Mouse (Mus musculus): ENCODE measurements at regions not wholly inside any gene's neighbourhood (a gene's known extent, or its start where the extent isn't known, plus 50 kb on each side); places are given as distances from the start of the nearest gene placed in this dataset.
A peak's percentile ranks its signal among the peaks of the same experiment; 100 is the strongest.

DNA sequence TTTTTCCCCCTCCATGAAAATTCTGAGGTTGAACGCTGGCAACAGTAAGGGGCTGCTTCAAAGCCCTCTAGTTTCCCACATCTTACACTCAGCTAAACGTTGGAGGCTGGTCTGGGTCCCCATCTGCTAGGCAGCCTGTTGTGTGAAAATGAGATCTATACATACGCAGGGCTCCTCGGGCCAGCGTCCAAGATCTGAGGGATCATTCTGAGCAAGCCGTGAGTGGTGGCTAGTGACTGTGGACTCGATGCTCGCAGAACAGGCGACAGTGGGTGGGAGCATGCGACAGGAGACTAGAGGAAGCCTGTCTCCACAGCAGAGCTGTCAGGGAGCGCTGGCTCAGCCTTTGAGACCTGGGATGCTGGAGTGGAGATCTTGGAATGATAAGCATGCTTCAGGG is 237.3 kb downstream of the Rplp1 start:
- DNase-seq (ENCODE audit: low spot score in 2 of 2): peak; percentile 75 to 93

DNA sequence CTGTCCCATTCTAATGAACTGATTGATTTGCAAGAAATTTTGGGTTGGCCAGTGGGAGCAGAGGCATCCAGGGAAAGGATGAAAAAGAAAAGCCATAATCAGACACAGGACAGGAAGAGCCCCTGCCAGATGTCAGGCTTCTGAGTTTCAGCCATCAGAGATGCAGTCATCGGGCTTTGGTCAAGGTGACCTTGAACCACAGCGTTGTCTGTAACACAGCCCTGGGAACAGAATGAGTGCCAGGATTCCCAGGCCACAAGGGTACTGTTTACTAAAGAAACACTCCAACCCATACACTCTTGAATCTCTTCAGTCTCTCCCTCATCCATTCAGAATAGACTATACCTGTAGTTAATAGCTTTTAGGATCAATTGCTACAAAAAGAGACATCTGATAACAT is 239.0 kb downstream of the Rplp1 start:
- DNase-seq (ENCODE audit: low spot score in 2 of 2): no peak

DNA sequence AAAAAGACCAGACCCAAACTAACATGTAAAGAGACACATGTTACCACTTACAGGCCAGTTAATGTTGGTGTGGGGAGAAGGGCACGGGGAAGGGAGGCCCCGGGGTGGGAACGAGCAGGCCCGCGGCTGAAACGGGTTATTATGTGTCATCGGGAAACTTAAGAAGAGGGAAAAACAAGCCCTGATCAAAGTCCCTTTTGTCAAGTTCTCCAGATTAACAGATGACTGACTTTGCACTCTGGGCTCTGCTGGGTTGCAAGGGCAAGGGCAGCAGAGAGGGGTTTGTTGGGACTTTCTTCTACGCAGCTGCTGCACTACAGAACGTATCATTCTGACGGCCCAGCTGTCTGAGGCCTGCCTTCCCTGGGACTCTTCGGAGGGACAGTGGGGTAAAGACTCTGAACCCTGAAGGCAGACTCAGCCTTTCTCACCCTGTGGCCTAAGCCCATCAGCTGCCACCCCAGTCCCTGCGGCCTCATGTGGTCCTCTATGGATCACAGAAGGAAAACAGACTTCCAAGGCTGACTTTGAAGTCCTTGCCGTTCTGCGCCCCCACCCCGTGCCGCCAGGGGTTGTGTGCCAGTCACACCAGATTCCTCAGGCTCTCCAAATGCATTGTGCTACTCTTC is 240.7 kb downstream of the Rplp1 start:
- no peak for DNase-seq (ENCODE audit: low spot score in 2 of 2)

DNA sequence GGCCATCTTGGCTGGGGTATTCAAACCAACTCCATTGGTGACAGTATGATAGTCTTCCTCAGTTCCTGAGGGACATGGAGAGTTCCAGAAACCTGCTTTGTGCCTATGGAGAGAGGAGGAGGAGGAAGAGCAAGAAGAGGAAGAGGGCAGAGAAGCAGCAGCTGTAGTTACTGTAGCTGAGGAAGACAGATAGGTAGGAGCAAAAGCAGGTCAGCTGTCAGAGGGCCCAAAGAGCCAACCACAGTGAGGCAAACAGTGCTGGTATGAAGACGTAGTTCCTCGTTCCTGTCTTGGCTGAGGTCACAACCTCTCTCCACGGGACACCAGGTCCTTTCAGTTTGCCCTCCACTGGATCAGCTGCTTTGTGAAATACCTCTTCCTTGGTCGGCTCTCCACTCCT is 243.4 kb downstream of the Rplp1 start:
- DNase-seq (ENCODE audit: low spot score in 2 of 2): no peak

DNA sequence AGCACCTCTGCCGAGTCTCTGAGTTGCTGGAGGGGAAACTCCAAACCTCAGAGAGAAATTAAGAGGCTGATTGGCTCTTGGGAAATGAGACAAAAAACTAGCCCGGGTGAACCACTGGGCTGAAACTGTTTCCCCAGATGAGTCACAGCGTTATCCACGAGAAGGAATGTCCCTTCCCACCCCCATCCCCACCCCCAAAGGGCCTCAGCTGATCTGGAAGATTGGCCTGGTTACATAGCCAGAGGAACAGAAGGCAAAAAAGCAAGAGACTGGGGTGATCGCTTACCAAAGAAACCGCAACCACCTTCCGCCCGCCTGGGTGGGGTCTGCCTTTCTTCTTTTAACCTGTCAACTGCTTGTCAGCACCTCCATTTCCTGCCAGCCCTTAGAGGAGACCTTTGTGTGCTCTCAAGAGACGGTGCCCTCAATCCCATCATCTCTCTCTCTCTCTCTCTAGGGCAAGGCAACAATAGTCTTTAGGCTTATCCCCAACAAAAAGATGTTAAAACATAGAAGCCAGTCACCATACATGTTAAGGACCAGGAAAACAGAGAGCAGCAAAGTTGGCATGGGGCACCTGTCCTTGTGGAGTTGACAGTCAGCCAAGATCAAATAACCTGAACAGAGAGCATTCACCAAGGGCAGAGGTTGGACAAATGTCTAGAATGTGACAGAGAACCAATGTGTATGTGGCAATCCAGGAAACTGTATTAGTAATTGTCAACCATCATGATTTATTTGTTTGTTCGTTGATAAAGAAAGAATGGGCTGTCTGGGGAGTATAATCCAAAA is 244.4 kb downstream of the Rplp1 start:
- DNase-seq (ENCODE audit: low spot score in 2 of 2): no peak

DNA sequence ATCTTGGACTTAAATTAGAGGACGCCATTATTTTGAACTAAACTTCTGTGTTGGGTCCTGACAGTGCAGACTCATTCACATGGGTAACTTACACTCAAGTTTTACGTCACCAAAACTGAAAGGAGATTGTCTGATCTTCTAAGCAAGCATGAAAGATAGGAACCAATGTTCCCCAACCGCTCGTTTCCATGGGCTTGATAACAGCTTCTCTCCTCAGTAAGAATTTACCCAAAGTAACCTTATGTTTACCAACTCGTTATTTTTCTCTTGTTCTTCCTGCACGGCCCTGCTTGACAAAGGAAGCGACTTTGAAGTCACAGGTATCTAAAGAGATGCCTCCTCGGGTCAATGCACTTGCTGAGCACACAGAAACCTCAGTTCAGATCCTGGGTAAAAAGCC is 245.6 kb downstream of the Rplp1 start:
- DNase-seq (ENCODE audit: low spot score in 2 of 2): no peak

DNA sequence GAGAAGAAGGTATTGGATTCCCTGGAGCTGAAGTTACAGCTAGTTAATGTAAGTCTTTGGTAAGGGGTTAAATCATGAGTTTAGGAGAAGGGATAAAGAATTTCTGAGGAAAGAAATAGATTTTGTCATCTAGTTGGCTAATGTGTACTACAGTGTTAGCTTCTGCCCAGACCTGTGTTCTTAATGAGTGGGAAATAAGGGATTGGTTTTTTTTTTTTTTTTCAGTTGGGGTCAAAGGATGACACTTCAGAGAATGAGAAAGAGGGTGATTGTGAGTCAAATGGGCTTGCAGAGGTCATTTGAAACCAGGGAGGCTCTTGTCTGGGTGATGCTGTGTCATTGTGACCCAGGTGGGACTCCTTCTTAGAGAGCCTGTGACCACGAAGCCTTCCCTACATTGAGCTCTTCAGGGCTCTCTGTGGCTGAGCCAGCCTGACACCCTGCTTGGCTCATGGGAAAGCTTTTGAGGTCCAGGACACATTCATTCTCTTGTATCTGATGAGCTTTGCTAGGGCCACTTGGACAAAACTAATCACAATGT is 246.1 kb downstream of the Rplp1 start:
- no peak for DNase-seq (ENCODE audit: low spot score in 2 of 2)

DNA sequence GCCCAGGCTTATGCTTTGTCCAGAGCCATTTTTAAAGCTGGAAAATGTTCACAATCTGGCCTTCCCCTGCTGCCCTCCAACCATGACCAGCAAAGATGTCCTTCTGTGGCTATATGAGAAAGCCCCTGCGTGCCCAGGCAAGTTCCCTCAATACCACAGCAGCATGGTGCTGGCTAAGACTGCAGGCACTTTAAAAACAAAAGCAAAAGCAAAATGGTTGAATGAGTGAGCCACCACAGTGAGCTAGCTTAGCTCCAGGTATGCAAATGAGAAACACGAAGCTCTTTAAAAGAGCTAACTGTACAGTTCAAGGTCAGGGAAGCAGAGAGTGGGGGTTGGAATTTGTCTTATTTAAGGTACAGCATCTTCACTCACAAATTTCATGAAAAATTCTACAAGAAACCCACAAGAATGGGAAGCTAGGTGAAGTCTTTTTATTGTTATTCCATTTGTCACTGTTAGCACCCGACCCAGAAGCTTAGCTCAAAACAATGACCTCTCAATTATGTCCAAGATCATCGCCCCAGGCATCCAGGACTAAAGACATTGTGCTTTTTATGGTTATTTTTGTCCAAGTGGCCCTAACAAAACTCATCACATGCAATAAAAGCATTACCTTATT is 246.8 kb downstream of the Rplp1 start:
- no peak for DNase-seq (ENCODE audit: low spot score in 2 of 2)

DNA sequence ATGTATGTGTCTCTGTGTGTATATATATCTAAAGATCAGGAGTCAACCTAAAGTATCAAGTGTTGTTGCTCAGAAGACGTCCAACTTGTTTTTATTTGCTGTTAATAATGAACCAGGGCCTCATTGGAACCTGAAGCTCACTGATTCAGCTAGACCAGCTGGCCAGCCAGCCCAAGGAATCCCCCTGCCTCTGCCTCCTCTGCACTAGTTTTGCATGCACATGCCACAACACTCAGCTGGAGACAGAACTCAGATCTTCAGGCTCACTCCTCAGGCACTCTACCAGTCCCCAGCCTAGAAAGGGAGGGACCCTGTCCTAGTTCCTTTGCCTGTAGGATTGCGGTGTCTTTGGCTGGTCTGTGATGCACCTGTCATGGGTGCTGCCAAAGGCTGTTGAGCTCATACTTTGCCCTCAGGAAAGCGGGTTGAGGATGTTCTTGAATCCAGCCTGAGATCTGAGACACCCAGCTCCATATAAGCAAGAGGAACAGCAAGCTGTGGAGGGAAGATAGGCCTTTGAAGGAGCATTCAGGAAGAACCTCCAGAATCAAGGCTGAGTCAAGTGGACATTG is 247.5 kb downstream of the Rplp1 start:
- no peak for DNase-seq (ENCODE audit: low spot score in 2 of 2)

DNA sequence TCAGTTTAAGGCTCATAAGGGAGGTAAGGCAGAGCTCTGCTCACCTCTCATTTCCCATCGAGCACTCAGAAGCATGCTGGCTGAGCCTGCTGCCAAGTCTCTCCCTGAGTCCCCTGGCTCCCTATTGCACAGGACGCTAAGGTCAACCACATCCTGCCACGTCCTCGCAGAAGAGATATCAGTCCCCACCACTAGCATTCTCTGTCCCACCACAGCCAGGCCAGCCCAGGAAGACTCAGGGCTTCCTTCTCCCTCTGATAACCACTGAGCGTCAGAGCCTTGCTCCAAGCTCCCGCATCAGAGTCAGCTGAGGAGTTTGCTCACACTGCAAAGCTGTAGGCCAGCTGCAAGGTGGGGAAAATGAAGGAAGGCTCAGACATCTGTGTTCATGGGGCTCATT is 248.2 kb downstream of the Rplp1 start:
- DNase-seq (ENCODE audit: low spot score in 2 of 2): no peak

DNA sequence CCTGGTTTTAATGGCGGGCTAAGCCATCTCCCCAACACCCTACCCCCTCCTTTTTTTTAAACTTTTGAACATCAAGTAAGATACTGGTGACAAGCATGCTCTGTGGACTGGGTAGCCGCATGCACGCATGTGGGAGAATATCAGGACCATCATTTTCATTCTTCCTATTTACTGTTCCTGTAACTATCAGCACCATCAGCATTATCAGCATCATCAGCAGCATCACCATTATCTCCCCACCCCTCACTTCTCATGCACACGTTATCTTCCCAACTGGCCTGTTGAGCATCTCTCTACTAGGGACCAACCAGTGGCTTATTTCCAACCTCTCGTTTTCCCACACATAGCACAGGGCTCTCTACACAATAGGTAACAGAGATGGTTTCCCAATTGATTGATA is 249.1 kb downstream of the Rplp1 start:
- DNase-seq (ENCODE audit: low spot score in 2 of 2): no peak

DNA sequence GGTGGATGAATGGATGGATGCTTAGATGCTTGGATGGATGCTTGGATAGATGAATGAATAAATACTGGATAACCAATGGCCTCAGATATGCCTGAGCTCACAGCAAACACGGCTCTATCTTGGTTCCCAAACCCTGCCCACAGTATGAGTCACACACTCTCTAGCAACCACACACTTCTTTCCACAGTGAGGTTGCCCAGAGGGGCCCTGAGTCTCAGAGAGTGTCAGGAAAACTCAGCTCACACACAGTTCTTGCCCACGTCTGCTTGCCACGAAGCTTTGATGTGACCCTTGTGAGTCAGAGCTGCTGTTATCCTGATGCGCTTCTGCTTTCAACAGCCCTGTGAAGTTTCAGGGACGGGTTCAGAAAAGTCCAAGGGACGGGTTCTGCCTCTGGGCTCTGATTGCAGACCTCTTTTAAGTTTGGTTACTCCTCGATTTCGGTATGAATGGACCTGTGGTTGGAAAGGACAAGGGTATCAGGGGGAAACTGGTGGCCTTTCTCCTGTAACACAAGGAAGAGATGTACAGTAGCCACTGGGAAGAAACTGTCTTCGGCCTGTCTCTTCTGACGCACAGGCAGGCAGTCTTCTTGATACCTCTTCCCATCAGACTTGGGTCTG is 250.2 kb downstream of the Rplp1 start:
- no peak for DNase-seq (ENCODE audit: low spot score in 2 of 2)

DNA sequence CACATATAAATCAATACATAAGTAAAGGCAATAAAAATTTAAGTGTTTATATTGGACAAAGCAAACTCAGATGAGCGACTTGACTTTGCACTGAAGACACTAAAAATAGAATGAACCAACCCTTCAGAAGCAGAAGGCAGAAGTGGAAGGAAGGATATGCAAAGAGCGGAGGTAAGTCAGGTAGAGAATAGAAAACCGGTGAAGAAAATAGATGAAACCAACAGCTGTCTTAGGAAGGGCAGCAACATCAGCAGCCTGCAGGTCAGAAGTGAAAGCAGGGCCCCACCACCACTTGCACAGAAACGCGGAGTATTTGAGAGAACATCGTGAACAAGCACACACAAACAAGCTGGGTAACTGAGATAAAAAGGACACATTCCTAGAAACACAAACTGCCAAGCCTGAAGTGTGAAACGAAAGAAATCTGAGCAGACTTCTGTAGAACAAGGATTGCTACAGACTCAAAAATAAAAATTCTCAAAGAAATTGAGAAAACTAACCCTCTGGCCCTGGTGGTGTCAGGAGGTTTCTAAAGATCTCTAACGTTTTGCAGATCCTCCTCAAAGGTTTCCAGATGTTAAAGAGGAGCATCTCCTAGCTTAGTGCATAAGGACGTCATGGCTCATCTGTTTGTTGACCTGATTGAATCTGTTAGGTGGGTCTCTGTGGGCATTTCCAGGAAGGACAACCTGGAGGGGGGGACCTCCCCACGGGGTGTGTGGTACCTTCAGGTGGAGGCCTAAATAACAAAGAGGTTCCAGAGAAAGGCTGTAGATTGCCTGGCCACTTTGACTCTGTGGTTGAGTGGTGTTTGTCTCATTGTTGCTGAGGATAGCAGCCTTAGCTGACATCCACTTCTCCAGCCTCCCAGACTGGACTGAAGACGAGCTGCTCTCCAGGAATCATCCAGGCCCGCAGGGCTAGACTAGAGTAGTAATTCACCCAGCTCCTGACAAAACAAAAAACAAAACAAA is 252.0 kb downstream of the Rplp1 start:
- no peak for DNase-seq (ENCODE audit: low spot score in 2 of 2)

DNA sequence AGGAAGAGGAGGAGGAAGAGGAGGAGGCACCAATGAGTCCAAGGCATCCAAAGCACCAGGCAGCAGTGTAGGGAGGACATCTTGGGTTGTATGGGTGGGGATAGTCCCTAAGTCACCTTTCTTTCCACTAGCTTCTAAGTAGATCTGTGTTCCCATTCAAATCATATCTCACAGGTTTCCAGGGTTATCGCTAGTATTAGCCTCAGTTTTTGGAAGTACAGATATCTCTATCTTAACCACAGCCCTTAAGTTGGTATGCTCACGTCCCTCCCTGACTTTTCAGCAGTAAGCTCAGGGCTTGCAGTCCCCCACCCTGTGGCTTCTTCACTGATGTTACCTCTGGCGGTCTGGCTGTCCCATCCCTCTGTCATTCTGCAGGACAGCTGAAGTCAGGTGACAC is 254.2 kb downstream of the Rplp1 start:
- DNase-seq (ENCODE audit: low spot score in 2 of 2): no peak

DNA sequence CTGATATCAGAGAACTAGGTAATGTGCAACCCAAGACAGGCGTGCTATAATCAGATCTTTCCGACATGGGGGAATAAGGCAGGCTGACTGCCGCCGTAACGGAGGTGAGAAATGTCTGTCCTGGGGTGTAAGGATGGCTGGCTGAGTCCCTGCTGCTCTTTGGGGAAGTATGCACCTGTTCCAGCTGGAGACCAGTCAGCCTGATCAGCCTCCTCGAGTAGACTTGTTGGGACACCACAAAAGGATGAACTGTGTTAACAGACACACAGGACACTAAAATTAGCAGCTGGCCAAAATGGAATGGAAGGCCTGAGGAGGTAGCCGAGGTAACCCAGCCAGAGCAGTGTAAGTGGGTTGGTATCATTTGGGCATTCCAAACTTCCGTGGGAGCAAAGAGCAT is 256.3 kb downstream of the Rplp1 start:
- no peak for DNase-seq (ENCODE audit: low spot score in 2 of 2)

DNA sequence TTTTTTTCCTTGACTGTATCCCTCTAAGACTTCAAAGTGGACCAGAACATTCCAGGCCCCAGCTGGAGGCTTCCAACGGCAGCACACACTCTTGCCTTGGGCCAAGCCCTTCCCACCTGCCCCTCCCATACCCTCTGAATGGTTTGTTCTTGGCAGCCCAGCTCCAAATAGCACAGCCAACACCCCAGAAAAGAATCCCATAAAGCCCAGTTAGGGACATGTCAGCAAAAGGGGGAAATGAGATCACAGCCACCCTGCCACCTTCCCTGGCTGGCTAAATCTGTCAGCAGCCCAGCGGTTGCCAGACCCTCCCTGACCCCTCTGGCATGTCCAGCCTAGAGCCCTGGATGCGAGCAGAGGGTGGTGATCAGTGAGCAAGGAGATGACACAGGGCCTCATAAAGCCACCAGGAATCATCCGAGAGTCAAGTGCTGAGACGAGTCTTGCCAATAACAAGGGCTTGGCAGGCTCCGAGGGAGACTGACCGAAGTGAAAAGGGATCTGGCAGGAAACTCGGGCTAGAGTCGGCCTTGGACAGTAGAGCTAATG is 258.8 kb downstream of the Rplp1 start:
- DNase-seq (ENCODE audit: low spot score in 2 of 2): no peak

DNA sequence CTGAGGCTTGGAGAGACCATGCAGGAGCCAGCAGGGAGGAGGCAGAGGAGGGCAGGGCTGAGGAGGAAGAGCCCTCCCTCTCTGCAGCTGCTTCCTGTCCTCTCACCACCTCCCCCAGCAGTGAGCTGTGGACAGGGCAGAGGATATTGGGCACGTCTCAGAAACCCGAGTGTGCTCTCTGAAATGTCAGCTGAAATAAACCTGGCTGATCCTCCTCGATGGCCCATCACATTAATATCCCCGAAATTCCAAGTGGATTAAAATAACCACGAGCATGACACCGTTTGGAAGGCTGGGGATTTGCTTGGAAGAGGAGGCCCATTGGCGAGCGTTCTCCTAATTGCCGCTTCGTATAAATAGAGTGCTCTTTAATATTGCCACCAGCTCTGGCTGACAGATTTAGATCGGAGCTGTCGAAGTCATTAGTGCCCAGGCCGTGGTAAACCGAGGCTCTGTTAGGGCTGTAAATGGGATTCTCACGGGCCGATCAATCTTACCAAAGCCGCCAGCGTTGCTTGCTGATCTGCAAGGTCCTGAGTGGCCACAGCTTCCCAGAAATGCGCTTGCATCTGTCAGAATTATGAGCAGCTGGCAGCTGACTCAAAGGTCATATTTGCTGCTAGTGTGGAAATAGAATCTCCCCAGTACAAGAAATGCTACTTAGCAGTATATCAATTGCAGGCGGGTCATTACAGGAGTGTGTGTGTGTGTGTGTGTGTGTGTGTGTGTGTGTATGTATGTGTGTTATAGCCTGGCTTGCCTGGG is 268.5 kb downstream of the Rplp1 start:
- DNase-seq (ENCODE audit: low spot score in 2 of 2): no peak

DNA sequence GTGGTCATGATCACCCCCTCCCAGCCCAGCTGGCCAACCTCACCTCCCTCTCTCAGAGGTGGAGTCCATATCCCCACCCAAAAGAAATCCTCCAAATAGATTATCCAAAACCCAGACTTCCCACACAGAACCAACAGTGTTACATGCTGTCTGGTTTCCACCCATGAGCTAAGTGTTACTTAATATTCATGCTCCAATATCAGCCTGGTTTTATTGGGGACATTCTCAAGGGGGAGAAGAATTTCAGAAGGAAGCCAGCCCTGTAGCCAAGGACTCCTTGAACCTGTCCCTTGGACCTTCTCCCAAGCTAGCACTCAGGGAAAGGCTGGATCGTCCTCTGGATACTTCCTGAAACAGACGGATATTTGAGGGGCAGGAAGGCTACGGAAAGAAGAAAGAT is 268.6 kb downstream of the Tle3 start:
- DNase-seq (ENCODE audit: low spot score in 2 of 2): no peak

DNA sequence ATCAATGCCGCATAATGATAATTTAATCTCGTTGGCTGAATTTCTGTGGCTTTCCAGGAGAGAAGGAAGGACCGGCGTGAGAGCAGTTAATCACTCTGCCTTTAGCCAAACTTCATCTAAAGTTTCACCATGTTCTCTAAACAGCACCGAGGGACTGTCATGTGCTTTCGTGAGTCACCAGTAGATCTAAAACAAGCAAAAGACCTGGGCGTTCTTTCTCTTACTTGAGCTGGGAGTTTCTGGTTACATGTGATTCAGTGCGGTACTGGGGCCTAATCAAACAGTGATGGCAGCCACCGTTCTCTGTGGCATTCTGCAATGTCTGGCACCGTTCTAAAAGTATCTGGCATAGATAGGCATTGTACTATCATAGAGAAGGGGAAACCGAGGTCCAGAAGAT is 266.7 kb downstream of the Tle3 start:
- DNase-seq (ENCODE audit: low spot score in 2 of 2): peak in 1 of 2 experiments; percentile 14

DNA sequence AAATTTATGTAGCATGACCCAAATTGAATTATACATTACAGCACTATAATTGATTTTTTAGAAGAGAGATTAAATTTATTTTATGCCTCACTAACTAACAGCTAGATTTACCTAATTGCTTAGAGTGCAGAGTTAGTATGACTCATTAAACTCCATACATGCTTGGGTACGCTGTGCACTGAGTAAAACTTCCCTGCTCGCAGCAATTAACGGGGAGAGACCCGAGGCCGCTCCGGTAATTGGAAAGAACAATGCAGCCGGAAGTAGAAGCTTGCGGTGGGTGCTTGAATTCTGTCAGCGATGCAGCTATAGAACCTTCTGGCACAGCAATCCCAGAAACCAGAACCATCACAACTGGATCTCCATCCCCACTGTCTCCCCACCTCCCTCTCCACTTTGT is 261.8 kb downstream of the Tle3 start:
- no peak for DNase-seq (ENCODE audit: low spot score in 2 of 2)
